Mouse (Mus musculus) hindbrain, postnatal 0 days (tissue): Measurements from ENCODE around the gene Oxsm. TPM values are rescaled to one million over a fixed set of nuclear protein-coding genes. Genes with fewer than 3 reads are reported as not detected.

Source experiments
- ATAC-seq: fragments of 200-750 bp; cut with Nextera tagmentation; 2 replicates; pipeline ENCODE4 v1.8.0; 2017; ENCODE audit warnings: mild to moderate bottlenecking, moderate TSS enrichment, moderate library complexity
- DNase-seq: peaks from one replicate; pipeline ENCODE4 v3.0.0-alpha.2; 2015; ENCODE audit warnings: low spot score
- H3K27ac ChIP-seq: fragments of 300-500 bp; sonication (generic); 2 replicates; pipeline ENCODE4 v1.5.1; 2014; ENCODE audit warnings: mild to moderate bottlenecking
- H3K27me3 ChIP-seq: fragments of 300-500 bp; sonication (generic); 2 replicates; pipeline ENCODE4 v1.6.1; 2014; ENCODE audit warnings: low read length, mixed read lengths; ENCODE audit not compliant: insufficient read depth
- H3K36me3 ChIP-seq: fragments of 300-500 bp; sonication (generic); 2 replicates; pipeline ENCODE4 v1.6.1; 2014; ENCODE audit warnings: low read length, mixed read lengths; ENCODE audit not compliant: insufficient read depth
- H3K4me1 ChIP-seq: fragments of 300-500 bp; sonication (generic); 2 replicates; pipeline ENCODE4 v1.6.1; 2014; ENCODE audit warnings: antibody characterized with exemption, low read length, mixed read lengths; ENCODE audit not compliant: insufficient read depth
- H3K4me2 ChIP-seq: fragments of 300-500 bp; sonication (generic); 2 replicates; pipeline ENCODE4 v1.6.1; 2014; ENCODE audit warnings: low read depth, mild to moderate bottlenecking, low read length, moderate library complexity, mixed read lengths
- H3K4me3 ChIP-seq: fragments of 300-500 bp; sonication (generic); 2 replicates; pipeline ENCODE4 v1.5.1; 2014; ENCODE audit warnings: low read length
- H3K9ac ChIP-seq: fragments of 300-500 bp; sonication (generic); replicated peaks from 2 replicates; pipeline ENCODE4 v1.6.1; 2014; ENCODE audit warnings: mild to moderate bottlenecking, low read length, moderate library complexity, mixed read lengths
- H3K9me3 ChIP-seq: fragments of 300-500 bp; sonication (generic); 2 replicates; pipeline ENCODE4 v1.6.1; 2016; ENCODE audit warnings: low read length, mixed read lengths
- CTCF ChIP-seq: IDR thresholded peaks from 2 replicates; pipeline ENCODE4 v1.5.1; 2016; ENCODE audit warnings: antibody characterized with exemption, control low read depth, low read depth
- WGBS: fragments of 180-500 bp; shearing (Covaris S2); extraction: QIAGEN DNeasy Blood & Tissue Kit; methylation state at CpG from one replicate; pipeline ENCODE4 v1.1.7; 2014; 5-methylcytosine and 5-hydroxymethylcytosine counted together
- polyA plus RNA-seq: library from polyadenylated mRNA; unstranded; fragments of >200 nt; fragmentation: Nextera tagmentation; extraction: Ambion mirVana; gene quantifications from 2 replicates; pipeline ENCODE4 v1.2.1, GENCODE M21; 2015
- total RNA-seq: library from RNA; depleted of rRNA; stranded (reverse); fragments of >200 nt; gene quantifications from 2 replicates; pipeline ENCODE4 v1.2.3, GENCODE M21; 2014; rRNA removed

The Oxsm gene
- total and polyA plus RNA-seq, 2 experiments from 2014 or later, result 1.7 to 4.6 TPM

DNA sequence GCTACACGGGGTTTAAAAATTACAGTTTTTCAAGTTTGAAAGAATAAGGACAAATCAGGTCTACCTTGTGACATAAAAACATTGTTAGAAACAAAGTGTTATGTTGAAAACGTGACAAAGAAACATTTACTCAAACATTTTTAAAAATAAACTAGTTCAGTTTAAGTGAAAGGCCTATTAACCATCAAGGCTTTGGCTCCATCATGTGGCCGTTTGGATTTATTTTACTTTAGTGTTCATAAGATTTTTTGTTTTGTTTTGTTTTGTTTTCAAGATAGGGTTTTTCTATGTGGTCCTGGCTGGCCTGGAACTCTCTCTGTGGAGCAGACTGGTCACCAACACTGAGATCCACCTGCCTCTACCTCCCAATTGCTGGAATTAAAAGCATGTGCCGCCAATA is 53.1 kb downstream of the Oxsm start:
- DNase-seq (peak; percentile 79), ATAC-seq (no peak)
- H3K9me3 ChIP-seq, result no peaks in the 10 kb centered on the region
- TF ChIP-seq CTCF, result peak; percentile 66
- no peak overlapping the region for H3K4me2 ChIP-seq
- no peaks in the 10 kb centered on the region for H3K27me3 ChIP-seq
- 0 out of 2 replicates have a peak, but pooled peaks cover 9% of the 10 kb centered on the region for H3K4me1 ChIP-seq
- H3K4me3 ChIP-seq, result no peak overlapping the region
- H3K36me3 ChIP-seq, result no peaks in the 10 kb centered on the region
- WGBS, result 48% methylated on average over 4 of the region's 4 CpGs
- H3K27ac ChIP-seq, result no peak overlapping the region
- no peak overlapping the region for H3K9ac ChIP-seq

DNA sequence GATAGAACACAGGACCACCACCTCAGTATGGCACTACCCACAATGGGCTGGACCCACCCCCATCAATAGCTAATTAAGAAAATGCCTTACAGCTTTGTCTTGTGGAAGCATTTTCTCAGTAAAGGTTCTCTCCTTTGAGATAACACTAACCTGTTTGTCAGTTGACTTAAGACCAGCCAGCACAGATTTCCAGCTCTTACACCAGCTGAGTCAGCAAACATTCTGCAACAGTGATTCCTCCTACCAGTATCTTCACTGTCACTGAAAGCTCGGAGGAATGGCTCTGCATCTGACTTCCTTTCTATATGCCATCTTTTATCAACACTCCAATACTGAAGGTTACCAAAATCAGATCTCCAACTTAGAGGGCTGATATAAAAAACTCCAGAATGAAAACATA is 54.1 kb downstream of the Oxsm start:
- Histone ChIP-seq H3K4me1 (0 out of 2 replicates have a peak, but pooled peaks cover 7% of the 10 kb centered on the region), H3K4me2 (no peak overlapping the region), H3K9ac (no peak overlapping the region), H3K4me3 (no peak overlapping the region), H3K27me3 (no peaks in the 10 kb centered on the region), H3K27ac (no peak overlapping the region), H3K9me3 (no peaks in the 10 kb centered on the region), H3K36me3 (no peaks in the 10 kb centered on the region)
- DNase-seq, result no peak
- 54% methylated on average over 1 of the region's 1 CpGs for WGBS
- ATAC-seq, result no peak
- no peak for TF ChIP-seq CTCF

- no peak overlapping the region for H3K4me2 ChIP-seq
- no peak for DNase-seq
- no peak for TF ChIP-seq CTCF
- no peak overlapping the region for H3K27ac ChIP-seq
- 85% methylated on average over 1 of the region's 1 CpGs for WGBS
- H3K4me1 ChIP-seq, result no peaks in the 10 kb centered on the region
- no peaks in the 10 kb centered on the region for H3K27me3 ChIP-seq
- H3K9ac ChIP-seq, result no peak overlapping the region
- H3K36me3 ChIP-seq, result no peaks in the 10 kb centered on the region
- H3K9me3 ChIP-seq, result no peaks in the 10 kb centered on the region
- no peak overlapping the region for H3K4me3 ChIP-seq
- ATAC-seq, result no peak
Measured at GRCm38 (mm10) chr14:16194125-16194524, 55.5 kb downstream of the Oxsm start.

GRCm38 (mm10) chr14:16189142-16189541 is 60.5 kb downstream of the Oxsm start:
- 89% methylated on average over 1 of the region's 1 CpGs for WGBS
- no peak overlapping the region for H3K9ac ChIP-seq
- no peaks in the 10 kb centered on the region for H3K36me3 ChIP-seq

More at GRCm38 (mm10) chr14:16189142-16189541, 60.5 kb downstream of the Oxsm start:
- no peak for ATAC-seq
- H3K4me1 ChIP-seq, result no peaks in the 10 kb centered on the region
- no peak overlapping the region for H3K4me2 ChIP-seq
- no peak overlapping the region for H3K27ac ChIP-seq
- no peak for DNase-seq
- no peak overlapping the region for H3K4me3 ChIP-seq
- no peaks in the 10 kb centered on the region for H3K27me3 ChIP-seq
- TF ChIP-seq CTCF, result no peak
- H3K9me3 ChIP-seq, result no peaks in the 10 kb centered on the region

Other genes starting within 250 kb of the Oxsm start
- 15.3 and 24.0 TPM in 2 replicates for gene Ngly1, start 528 bp downstream of the Oxsm start, total RNA-seq
- 27.6 and 30.4 TPM in 2 replicates for gene Ngly1, start 528 bp downstream of the Oxsm start, polyA plus RNA-seq
- gene Top2b, start 115.4 kb upstream of the Oxsm start, total RNA-seq, result 79.0 and 93.3 TPM in 2 replicates
- gene Top2b, start 115.4 kb upstream of the Oxsm start, polyA plus RNA-seq, result 40.9 and 42.6 TPM in 2 replicates